Mouse (Mus musculus): Measurements from ENCODE around the gene Ttc38. TPM values are rescaled to one million over a fixed set of nuclear protein-coding genes. Genes with fewer than 3 reads are reported as not detected.

The Ttc38 gene
- polyA plus RNA-seq, 1 experiment from 2014 or later: 2.9 TPM

- DNase-seq (ENCODE audit: low spot score) (no peak), ATAC-seq (ENCODE audit: low FRiP score) (no peak)
- Histone ChIP-seq H3K36me3 (ENCODE audit: control insufficient read depth, insufficient read depth, low read length) (no peaks in the 10 kb centered on the region), H3K4me2 (replicated peaks; ENCODE audit: low read depth, low read length) (peak overlapping the region; percentile 67), H3K27ac (ENCODE audit: low read depth, low read length) (no peak overlapping the region), H3K9ac (ENCODE audit: low read depth, low read length) (no peak overlapping the region; the same call in 1 of the 2 replicates), H3K4me3 (ENCODE audit: low read depth, low read length) (peak overlapping the region; percentile 35), H3K4me1 (replicated peaks; ENCODE audit: control insufficient read depth, insufficient read depth, low read length) (no peaks in the 10 kb centered on the region), H3K27me3 (ENCODE audit: control insufficient read depth, insufficient read depth, low read length) (no peaks in the 10 kb centered on the region), H3K9me3 (ENCODE audit: control insufficient read depth, low read length) (no peaks in the 10 kb centered on the region)
- WGBS: 52% methylated on average over 8 of the region's 8 CpGs
Measured at GRCm38 (mm10) chr15:85832599-85832998, 493 bp downstream of the Ttc38 start.

- Histone ChIP-seq H3K36me3 (ENCODE audit: control insufficient read depth, insufficient read depth, low read length) (no peaks in the 10 kb centered on the region), H3K9me3 (ENCODE audit: control insufficient read depth, low read length) (no peaks in the 10 kb centered on the region), H3K27ac (ENCODE audit: low read depth, low read length) (no peak overlapping the region), H3K4me3 (ENCODE audit: low read depth, low read length) (no peak overlapping the region), H3K4me1 (replicated peaks; ENCODE audit: control insufficient read depth, insufficient read depth, low read length) (no peaks in the 10 kb centered on the region), H3K27me3 (ENCODE audit: control insufficient read depth, insufficient read depth, low read length) (no peaks in the 10 kb centered on the region), H3K9ac (ENCODE audit: low read depth, low read length) (no peak overlapping the region), H3K4me2 (replicated peaks; ENCODE audit: low read depth, low read length) (no peak overlapping the region)
- ATAC-seq (ENCODE audit: low FRiP score): no peak
- WGBS: 58% methylated on average over 3 of the region's 3 CpGs
- no peak for DNase-seq (ENCODE audit: low spot score)
Measured at GRCm38 (mm10) chr15:85835335-85835734, 3.2 kb downstream of the Ttc38 start.

- H3K4me3 ChIP-seq (ENCODE audit: low read depth, low read length): no peak overlapping the region
- no peaks in the 10 kb centered on the region for H3K36me3 ChIP-seq (ENCODE audit: control insufficient read depth, insufficient read depth, low read length)
- no peak overlapping the region for H3K27ac ChIP-seq (ENCODE audit: low read depth, low read length)
- H3K27me3 ChIP-seq (ENCODE audit: control insufficient read depth, insufficient read depth, low read length): no peaks in the 10 kb centered on the region
- WGBS: 96% methylated on average over 5 of the region's 5 CpGs
- DNase-seq (ENCODE audit: low spot score) (no peak), ATAC-seq (ENCODE audit: low FRiP score) (no peak)
- no peak overlapping the region for H3K9ac ChIP-seq (ENCODE audit: low read depth, low read length)
- H3K9me3 ChIP-seq (ENCODE audit: control insufficient read depth, low read length): no peaks in the 10 kb centered on the region
- H3K4me2 ChIP-seq (replicated peaks; ENCODE audit: low read depth, low read length): no peak overlapping the region
- no peaks in the 10 kb centered on the region for H3K4me1 ChIP-seq (replicated peaks; ENCODE audit: control insufficient read depth, insufficient read depth, low read length)
Measured at GRCm38 (mm10) chr15:85836887-85837286, 4.8 kb downstream of the Ttc38 start.

GRCm38 (mm10) chr15:85840983-85841382 is 8.9 kb downstream of the Ttc38 start:
- DNase-seq (ENCODE audit: low spot score) (peak; percentile 64), ATAC-seq (ENCODE audit: low FRiP score) (no peak)
- H3K4me1 ChIP-seq (replicated peaks; ENCODE audit: control insufficient read depth, insufficient read depth, low read length): no peaks in the 10 kb centered on the region
- no peak overlapping the region for H3K27ac ChIP-seq (ENCODE audit: low read depth, low read length)
- H3K9ac ChIP-seq (ENCODE audit: low read depth, low read length): no peak overlapping the region
- 34% methylated on average over 6 of the region's 6 CpGs for WGBS
- H3K4me3 ChIP-seq (ENCODE audit: low read depth, low read length): no peak overlapping the region
- H3K9me3 ChIP-seq (ENCODE audit: control insufficient read depth, low read length): no peaks in the 10 kb centered on the region
- no peaks in the 10 kb centered on the region for H3K27me3 ChIP-seq (ENCODE audit: control insufficient read depth, insufficient read depth, low read length)
- H3K4me2 ChIP-seq (replicated peaks; ENCODE audit: low read depth, low read length): no peak overlapping the region
- no peaks in the 10 kb centered on the region for H3K36me3 ChIP-seq (ENCODE audit: control insufficient read depth, insufficient read depth, low read length)

- Histone ChIP-seq H3K27me3 (ENCODE audit: control insufficient read depth, insufficient read depth, low read length) (no peaks in the 10 kb centered on the region), H3K9ac (ENCODE audit: low read depth, low read length) (no peak overlapping the region), H3K4me2 (replicated peaks; ENCODE audit: low read depth, low read length) (no peak overlapping the region), H3K4me3 (ENCODE audit: low read depth, low read length) (no peak overlapping the region), H3K27ac (ENCODE audit: low read depth, low read length) (no peak overlapping the region), H3K36me3 (ENCODE audit: control insufficient read depth, insufficient read depth, low read length) (no peaks in the 10 kb centered on the region), H3K9me3 (ENCODE audit: control insufficient read depth, low read length) (no peaks in the 10 kb centered on the region), H3K4me1 (replicated peaks; ENCODE audit: control insufficient read depth, insufficient read depth, low read length) (no peaks in the 10 kb centered on the region)
- ATAC-seq (ENCODE audit: low FRiP score) (no peak), DNase-seq (ENCODE audit: low spot score) (no peak)
- 73% methylated on average over 5 of the region's 5 CpGs for WGBS
Measured at GRCm38 (mm10) chr15:85841796-85842360, 9.8 kb downstream of the Ttc38 start.

GRCm38 (mm10) chr15:85845071-85845470 is 13.0 kb downstream of the Ttc38 start:
- DNase-seq (ENCODE audit: low spot score): no peak
- Histone ChIP-seq H3K4me2 (replicated peaks; ENCODE audit: low read depth, low read length) (no peak overlapping the region), H3K9me3 (ENCODE audit: control insufficient read depth, low read length) (no peaks in the 10 kb centered on the region), H3K4me1 (replicated peaks; ENCODE audit: control insufficient read depth, insufficient read depth, low read length) (no peaks in the 10 kb centered on the region), H3K27me3 (ENCODE audit: control insufficient read depth, insufficient read depth, low read length) (no peaks in the 10 kb centered on the region), H3K4me3 (ENCODE audit: low read depth, low read length) (no peak overlapping the region), H3K36me3 (ENCODE audit: control insufficient read depth, insufficient read depth, low read length) (no peaks in the 10 kb centered on the region), H3K9ac (ENCODE audit: low read depth, low read length) (no peak overlapping the region), H3K27ac (ENCODE audit: low read depth, low read length) (no peak overlapping the region)
- ATAC-seq (ENCODE audit: low FRiP score): no peak

GRCm38 (mm10) chr15:85851656-85852392 is 19.7 kb downstream of the Ttc38 start:
- 79% methylated on average over 12 of the region's 12 CpGs for WGBS
- no peak overlapping the region for H3K9ac ChIP-seq (ENCODE audit: low read depth, low read length)

GRCm38 (mm10) chr15:85858980-85859489 is 26.9 kb downstream of the Ttc38 start:
- H3K27ac ChIP-seq (ENCODE audit: low read depth, low read length): peak overlapping the region; percentile 53; the same call in 1 of the 2 replicates
- H3K36me3 ChIP-seq (ENCODE audit: control insufficient read depth, insufficient read depth, low read length): 0 out of 2 replicates have a peak, but pooled peaks cover 2% of the 10 kb centered on the region
- peaks cover 9% of the 10 kb centered on the region for H3K4me1 ChIP-seq (replicated peaks; ENCODE audit: control insufficient read depth, insufficient read depth, low read length)
- peak overlapping the region; percentile 58 for H3K4me3 ChIP-seq (ENCODE audit: low read depth, low read length)
- no peaks in the 10 kb centered on the region for H3K27me3 ChIP-seq (ENCODE audit: control insufficient read depth, insufficient read depth, low read length)
- H3K9ac ChIP-seq (ENCODE audit: low read depth, low read length): peak overlapping the region; percentile 89
- peak overlapping the region; percentile 81 for H3K4me2 ChIP-seq (replicated peaks; ENCODE audit: low read depth, low read length)
- peak; percentile 37; the same call in 1 of the 2 replicates for ATAC-seq (ENCODE audit: low FRiP score)
- DNase-seq (ENCODE audit: low spot score): no peak
- no peaks in the 10 kb centered on the region for H3K9me3 ChIP-seq (ENCODE audit: control insufficient read depth, low read length)
- WGBS: 13% methylated on average over 15 of the region's 15 CpGs

More at GRCm38 (mm10) chr15:85851656-85852392, 19.7 kb downstream of the Ttc38 start:
- H3K36me3 ChIP-seq (ENCODE audit: control insufficient read depth, insufficient read depth, low read length): no peaks in the 10 kb centered on the region
- no peak overlapping the region for H3K4me3 ChIP-seq (ENCODE audit: low read depth, low read length)
- ATAC-seq (ENCODE audit: low FRiP score): no peak
- H3K27me3 ChIP-seq (ENCODE audit: control insufficient read depth, insufficient read depth, low read length): no peaks in the 10 kb centered on the region
- no peaks in the 10 kb centered on the region for H3K4me1 ChIP-seq (replicated peaks; ENCODE audit: control insufficient read depth, insufficient read depth, low read length)
- DNase-seq (ENCODE audit: low spot score): no peak
- H3K4me2 ChIP-seq (replicated peaks; ENCODE audit: low read depth, low read length): no peak overlapping the region
- H3K27ac ChIP-seq (ENCODE audit: low read depth, low read length): no peak overlapping the region
- no peaks in the 10 kb centered on the region for H3K9me3 ChIP-seq (ENCODE audit: control insufficient read depth, low read length)
